Mouse (Mus musculus): Measurements from ENCODE around the gene Otop3.

The Otop3 gene

DNA sequence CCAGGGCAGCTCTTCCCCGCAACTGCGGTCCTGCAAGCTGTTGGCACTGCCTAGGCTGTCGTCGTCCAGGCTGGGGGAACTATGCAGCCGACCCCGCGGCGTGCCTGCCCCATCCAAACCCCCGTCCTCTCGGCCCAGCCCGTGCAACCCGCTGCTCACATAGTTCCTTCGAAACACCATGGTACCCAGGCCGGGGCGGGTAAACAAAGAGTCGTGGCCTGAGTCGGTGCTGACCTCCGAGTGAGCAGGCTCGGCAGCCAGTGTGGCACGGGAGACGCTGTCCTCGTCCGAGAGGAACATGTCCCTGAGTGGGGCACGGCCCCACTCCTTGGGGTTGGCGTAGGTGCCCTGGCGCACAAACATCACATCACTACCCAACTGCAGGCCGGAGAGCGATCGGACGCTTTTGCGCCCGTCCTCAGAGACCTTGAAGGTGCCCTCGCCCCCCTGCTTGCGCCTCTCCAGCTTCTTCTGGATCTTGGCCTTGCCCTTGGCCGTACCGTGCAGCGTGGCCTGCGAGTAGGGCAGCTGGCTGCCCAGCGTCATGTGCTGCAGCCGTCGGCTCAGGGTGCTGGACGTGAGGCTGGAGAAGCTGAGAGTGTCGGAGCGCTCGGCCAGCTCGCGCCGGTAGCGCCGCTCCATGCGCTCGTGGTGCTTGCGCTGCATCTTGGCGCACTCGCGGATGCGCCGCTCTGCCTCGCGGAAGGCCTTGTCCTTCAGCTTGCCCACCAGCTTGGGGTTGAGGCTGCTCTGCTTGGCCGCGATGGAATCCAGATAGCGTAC is 16.1 kb upstream of the Otop3 start:
- DNase-seq (ENCODE audit: low read depth): no peak

GRCm38 (mm10) chr11:115319704-115320383 is 14.7 kb upstream of the Otop3 start:
- peak; percentile 42 for DNase-seq (ENCODE audit: low read depth)

- peak; percentile 82 for DNase-seq (ENCODE audit: low read depth)
These were observed 12.4 kb upstream of the Otop3 start, which contains the start of gene Ush1g for GRCm38 (mm10) chr11:115321906-115322693. TSS of gene Ush1g (minus strand) at chr11:115322041.

DNA sequence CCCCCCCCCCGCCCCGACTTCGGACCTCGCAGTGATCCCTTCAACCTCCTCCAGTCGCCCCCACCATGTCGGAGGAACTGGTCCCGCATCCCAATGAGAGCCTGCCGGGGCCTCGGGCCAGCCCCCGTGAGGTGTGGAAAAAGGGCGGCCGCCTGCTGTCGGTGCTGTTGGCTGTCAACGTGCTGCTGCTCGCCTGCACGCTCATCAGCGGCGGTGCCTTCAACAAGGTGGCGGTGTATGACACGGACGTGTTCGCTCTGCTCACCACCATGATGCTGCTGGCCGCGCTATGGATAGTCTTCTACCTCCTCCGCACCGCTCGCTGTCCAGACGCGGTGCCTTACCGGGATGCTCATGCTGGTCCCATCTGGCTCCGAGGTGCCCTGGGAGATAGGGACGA is 11.2 kb upstream of the Otop3 start:
- no peak for DNase-seq (ENCODE audit: low read depth)

DNA sequence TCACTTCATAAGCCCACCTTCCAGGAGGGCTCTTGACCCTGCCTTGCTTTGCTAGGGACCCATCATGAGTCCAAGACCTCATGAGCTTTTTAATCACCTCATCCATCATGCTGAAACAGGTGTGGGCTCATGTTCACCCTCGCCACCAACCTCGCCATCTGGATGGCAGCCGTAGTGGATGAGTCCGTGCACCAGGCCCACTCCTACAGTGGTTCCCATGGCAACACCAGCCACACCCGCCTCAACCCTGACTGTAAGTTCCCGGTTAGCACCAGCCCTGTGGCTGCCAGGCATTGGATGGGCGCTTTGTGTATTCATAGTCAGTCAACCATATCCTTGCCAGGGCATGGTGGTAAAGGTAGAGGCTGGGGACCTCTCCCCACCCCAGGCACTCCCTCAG is 7.8 kb upstream of the Otop3 start:
- DNase-seq (ENCODE audit: low read depth): no peak

DNA sequence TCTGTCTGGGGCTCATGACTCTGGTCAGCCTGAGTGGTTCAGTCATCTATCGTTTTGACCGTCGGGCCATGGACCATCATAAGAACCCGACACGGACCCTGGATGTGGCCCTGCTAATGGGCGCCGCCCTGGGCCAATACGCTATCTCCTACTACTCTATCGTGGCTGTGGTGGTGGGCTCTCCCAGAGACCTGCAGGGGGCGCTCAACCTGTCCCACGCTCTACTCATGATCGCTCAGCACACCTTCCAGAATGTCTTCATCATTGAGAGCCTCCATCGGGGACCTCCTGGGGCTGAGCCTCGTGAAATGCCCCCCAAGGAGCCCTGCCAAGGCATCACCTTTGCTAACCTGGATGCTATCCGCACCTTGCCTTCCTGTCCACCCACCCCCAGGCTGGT is 5.2 kb upstream of the Otop3 start:
- peak; percentile 52 for DNase-seq (ENCODE audit: low read depth)

GRCm38 (mm10) chr11:115335223-115335622 is 692 bp downstream of the Otop3 start:
- no peak for DNase-seq (ENCODE audit: low read depth)

DNA sequence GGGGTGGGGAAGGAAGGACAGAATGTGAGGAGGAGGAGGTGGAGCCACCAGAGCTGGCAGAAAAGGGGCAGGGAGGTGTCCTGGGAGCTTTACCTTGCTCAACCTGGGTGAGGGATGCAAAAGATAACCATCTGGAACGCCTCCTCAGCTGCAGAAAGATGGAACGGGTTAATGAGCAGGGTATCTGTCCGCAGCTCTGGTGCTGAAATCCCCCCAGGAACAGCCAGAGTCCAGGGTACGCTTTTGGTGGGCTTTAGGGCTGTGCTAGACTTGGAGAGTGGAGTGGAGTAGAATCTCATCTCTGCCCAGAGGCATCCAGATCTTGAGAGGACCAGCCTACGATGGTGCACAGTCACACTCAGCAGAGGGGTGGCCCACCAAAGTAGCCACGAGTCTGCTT is 1.6 kb downstream of the Otop3 start:
- DNase-seq (ENCODE audit: low read depth): no peak

DNA sequence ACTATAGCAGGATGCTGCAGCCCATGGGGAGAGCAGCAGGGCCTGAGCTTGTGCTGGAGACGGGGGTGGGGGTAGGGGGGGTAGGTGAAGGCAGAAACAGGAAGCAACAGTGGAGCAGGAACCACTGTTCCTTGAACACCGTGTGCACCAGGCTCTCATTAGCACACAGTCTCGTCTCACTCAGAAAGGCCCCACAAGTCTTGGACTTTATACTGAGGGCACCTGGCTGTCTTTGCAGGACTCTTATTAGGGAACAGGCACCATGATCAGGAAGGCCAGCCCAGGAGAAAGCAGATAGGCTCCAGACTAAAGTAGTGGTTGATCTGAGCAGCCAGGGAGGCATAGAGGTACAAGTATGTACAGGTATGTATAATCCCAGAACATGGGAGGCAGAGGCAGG is 2.8 kb downstream of the Otop3 start:
- no peak for DNase-seq (ENCODE audit: low read depth)

DNA sequence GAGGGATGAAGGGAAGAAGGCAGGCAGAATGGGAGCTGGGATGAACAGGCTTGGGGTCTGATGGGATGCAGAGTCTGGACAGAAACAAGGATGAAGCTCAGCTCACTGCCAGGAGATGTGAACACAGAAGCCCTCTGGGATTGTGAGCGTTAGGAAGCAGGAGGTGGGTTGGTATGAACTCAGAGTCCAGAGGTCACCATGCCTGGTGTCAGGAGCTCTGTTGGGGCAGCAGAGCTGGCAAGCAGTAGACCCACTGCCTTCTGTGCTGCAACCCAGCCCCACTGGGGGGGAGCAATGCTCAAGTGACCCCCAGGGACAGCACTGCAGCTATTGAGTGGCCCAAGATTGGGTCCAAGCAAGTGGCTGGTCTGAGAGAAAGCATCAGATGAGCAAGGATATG is 3.3 kb downstream of the Otop3 start:
- no peak for DNase-seq (ENCODE audit: low read depth)

DNA sequence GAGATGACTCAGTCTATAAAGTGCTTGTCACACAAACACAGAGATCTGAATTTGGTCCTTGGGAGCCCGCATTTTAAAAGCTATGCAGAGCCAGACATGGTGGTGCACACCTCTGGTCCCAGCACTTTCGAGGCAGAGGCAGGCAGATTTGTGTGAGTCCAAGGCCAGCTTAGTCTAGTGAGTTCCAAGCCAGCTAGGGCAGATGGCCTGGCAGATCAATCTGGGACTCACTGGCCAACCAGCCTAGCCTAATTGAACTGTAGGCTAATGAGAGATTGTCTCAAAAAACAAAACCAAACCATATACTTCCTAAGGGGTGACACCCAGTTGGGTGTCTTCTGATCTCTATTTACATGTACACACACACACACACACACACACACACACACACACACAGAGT is 6.7 kb downstream of the Otop3 start:
- no peak for DNase-seq (ENCODE audit: low read depth)

GRCm38 (mm10) chr11:115341866-115342265 is 7.3 kb downstream of the Otop3 start:
- DNase-seq (ENCODE audit: low read depth): no peak

DNA sequence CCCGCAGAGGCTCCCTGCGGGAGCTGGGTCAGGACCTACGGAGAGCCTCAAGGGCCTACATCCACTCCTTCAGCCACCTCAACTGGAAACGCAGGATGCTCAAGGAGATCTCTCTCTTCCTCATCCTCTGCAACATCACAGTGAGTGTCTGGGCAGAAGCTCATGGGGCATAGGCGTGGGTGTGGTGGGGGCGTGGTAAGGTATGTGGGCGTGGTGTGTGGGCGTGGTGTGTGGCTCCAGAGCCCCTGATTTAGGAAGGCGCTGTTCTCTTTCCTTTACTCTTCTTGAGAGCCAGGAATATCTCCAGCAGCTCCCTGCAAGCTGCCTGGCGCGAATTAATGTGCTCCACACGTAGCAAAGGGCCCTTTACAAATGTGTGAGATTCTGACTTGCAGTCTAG is 10.4 kb downstream of the Otop3 start:
- DNase-seq (ENCODE audit: low read depth): no peak

DNA sequence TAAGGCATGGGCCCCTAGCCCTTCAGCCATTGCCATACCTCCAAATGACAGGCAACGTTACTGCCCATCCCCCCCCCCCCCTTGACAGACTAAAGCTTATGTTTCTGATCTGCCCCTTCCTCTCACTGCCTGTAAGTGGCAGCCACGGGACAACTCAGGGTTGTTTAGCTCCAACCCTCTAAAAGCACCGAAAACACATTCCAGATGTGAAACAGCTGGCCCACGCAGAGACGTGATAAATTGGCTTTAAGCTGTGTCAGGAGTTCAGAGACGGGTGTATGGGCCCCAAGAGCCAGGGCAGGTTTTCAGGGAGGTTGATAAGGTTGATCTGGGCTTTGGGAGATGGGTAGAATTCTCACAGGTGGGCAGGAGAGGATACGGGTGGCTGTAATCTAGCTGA is 11.0 kb downstream of the Otop3 start:
- DNase-seq (ENCODE audit: low read depth): no peak

GRCm38 (mm10) chr11:115348681-115349248 is 14.2 kb downstream of the Otop3 start:
- DNase-seq (ENCODE audit: low read depth): no peak

- DNase-seq (ENCODE audit: low read depth): no peak
These were observed 15.4 kb downstream of the Otop3 start for GRCm38 (mm10) chr11:115349976-115350375.

- no peak for DNase-seq (ENCODE audit: low read depth)
These were observed 18.8 kb downstream of the Otop3 start for GRCm38 (mm10) chr11:115353375-115353774.

DNA sequence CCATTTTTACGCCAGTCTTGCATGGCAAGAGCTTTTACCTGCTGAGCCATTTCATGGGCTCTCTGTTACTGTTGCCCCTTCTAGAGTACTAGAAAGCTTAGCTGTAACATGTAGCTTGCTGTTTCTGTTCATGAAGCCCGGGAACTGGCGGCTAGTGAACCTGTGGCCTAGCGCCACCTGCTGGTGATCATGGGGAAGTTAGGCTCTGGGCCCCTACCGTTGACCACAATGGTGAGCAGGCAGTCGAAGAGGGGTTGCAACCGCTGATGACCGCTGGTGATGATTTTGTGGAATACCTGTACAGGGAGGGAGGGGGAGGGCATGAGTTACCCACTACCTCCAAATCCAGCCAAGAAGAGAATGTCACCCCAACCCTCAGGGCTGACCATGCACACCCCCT is 19.7 kb downstream of the Otop3 start:
- DNase-seq (ENCODE audit: low read depth): peak; percentile 91

GRCm38 (mm10) chr11:115358468-115358867 is 23.9 kb downstream of the Otop3 start:
- peak; percentile 91 for DNase-seq (ENCODE audit: low read depth)

DNA sequence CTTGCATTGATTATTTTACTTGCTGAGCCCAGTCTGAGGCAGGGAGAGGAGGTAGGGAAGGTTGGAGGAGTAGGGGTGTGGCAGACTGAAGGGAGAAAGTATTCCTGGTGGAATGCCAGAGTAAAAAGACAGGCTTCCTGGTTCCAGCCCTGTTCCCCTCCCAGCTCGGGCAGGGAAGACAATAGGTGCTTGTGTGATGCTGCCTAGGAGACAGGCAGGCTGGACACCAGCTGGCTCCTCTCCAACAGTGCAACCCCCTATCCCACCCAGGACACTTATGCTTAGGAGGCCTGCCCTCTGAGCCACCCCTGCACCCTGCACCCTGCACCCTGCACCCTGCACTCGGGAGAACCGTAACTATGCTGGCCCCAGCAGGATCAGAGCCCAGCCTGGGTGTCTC is 24.8 kb downstream of the Otop3 start:
- DNase-seq (ENCODE audit: low read depth): no peak

DNA sequence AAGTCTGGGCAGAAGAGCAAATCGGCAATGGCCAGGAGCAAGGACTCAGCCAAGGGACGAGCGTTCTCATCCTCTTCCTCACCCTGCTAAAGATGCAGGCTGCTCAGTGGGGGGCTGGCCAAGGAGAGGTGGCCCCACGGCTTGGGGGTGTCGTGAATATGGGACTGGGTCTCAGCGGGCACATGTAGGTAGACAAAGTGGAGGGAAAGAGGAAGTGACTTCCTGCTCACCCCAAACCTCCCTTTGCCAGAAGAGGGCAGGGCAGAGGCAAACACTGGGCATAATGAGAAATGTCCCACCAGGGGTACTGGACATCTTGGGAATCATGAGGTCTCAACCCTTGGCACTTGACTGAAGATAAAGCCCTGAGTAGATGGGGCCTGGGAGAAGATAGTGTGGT is 25.2 kb downstream of the Otop3 start:
- no peak for DNase-seq (ENCODE audit: low read depth)

- no peak for DNase-seq (ENCODE audit: low read depth)
These were observed 29.6 kb downstream of the Otop3 start for GRCm38 (mm10) chr11:115364136-115364535.
